Mouse (Mus musculus): Measurements from ENCODE around the gene Shc2.

The Shc2 gene

GRCm38 (mm10) chr10:79668076-79668475 is 30.4 kb upstream of the Shc2 start:
- no peak for DNase-seq (ENCODE audit: low read depth)

- no peak for DNase-seq (ENCODE audit: low read depth)
These were observed 28.8 kb upstream of the Shc2 start for GRCm38 (mm10) chr10:79666493-79666892.

- DNase-seq (ENCODE audit: low read depth): no peak
These were observed 27.3 kb upstream of the Shc2 start for GRCm38 (mm10) chr10:79665051-79665450.

DNA sequence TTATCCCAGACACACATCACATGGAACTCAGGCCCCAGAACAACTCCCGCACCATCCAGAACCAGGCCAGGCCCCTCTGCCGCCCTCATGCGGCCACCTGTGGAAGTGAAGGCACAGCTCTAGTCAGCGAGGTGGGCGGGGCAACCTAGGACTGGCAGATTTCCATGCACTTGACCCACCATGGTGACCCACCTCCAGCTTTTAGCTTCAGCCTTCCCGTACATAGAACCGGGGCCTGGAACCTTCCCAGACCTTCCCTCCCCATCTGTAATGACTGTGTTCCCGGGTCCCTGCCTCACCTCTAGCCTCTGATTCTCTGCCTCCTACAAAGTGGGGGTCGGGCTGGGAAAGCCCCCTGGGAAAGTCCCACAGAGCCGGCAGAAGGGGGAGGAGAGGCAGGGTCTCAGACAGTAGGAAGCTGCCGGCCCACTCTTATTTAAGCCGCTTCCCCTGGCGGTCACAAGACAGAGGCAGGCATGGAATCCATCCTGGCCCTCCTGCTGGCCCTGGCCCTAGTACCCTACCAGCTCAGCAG is 26.5 kb upstream of the Shc2 start, which contains the start of gene Madcam1:
Gene Madcam1, plus strand, starts transcription at position 429 of the 535 bp plus-strand sequence.
- DNase-seq (ENCODE audit: low read depth): peak; percentile 38

- DNase-seq (ENCODE audit: low read depth): no peak
These were observed 24.1 kb upstream of the Shc2 start for GRCm38 (mm10) chr10:79661861-79662260.

GRCm38 (mm10) chr10:79660298-79660697 is 22.6 kb upstream of the Shc2 start:
- DNase-seq (ENCODE audit: low read depth): no peak

GRCm38 (mm10) chr10:79658829-79659228 is 21.1 kb upstream of the Shc2 start:
- no peak for DNase-seq (ENCODE audit: low read depth)

GRCm38 (mm10) chr10:79654946-79655395 is 17.3 kb upstream of the Shc2 start:
- DNase-seq (ENCODE audit: low read depth): no peak

DNA sequence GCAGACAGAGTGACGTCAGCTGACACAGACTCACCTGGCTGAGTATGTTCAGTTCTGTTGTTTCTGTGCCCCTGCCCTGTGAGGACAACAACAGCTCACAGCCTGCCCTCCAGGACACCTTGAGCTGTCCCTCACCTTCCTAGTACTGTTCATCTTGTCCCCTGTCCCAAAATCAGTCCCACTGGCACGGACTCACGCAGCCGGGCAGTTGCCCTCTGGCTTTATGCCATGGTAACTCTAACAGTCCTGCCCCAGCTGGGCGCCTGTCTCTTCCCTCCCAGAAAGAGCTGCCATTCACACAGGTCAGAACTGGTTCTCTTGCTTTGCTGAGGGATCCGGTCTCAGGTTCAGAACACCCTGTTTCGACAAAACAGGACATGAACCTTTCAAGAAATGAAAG is 15.1 kb upstream of the Shc2 start:
- DNase-seq (ENCODE audit: low read depth): no peak

DNA sequence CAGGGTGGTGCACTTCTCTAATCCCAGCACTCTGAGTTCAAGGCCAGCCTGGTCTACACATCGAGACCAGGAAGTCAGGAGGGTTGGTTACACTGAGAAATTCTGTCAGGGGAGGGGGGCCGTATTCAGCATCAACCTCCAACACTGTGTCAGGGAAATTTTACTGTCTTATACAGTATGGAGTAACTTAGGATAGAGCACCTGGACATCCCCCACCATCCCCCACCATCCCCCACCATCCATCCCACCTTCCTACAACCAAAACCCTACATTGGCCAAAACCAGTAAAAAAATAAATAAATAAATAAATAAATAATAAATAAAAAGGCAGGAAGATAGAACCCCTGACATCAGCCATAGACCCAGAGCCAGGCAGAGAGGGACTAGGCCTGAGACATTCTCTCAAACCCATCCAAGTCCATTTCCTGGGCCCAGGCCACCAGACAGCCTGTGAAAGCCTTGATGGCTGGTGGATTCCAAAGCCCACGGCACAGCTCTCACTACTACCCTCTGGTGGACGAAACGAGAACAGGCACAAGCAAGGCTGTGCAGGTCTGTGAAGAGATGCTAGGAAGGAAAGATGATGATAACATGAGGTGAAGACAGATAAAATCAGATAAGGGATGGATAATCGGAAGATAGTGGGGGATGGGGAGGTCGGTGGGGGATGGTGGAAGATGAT is 11.5 kb upstream of the Shc2 start:
- DNase-seq (ENCODE audit: low read depth): peak; percentile 63

- no peak for DNase-seq (ENCODE audit: low read depth)
These were observed 8.0 kb upstream of the Shc2 start, which contains the start of gene Odf3l2 for GRCm38 (mm10) chr10:79645711-79646110. TSS of gene Odf3l2 (minus strand) at chr10:79645738.

DNA sequence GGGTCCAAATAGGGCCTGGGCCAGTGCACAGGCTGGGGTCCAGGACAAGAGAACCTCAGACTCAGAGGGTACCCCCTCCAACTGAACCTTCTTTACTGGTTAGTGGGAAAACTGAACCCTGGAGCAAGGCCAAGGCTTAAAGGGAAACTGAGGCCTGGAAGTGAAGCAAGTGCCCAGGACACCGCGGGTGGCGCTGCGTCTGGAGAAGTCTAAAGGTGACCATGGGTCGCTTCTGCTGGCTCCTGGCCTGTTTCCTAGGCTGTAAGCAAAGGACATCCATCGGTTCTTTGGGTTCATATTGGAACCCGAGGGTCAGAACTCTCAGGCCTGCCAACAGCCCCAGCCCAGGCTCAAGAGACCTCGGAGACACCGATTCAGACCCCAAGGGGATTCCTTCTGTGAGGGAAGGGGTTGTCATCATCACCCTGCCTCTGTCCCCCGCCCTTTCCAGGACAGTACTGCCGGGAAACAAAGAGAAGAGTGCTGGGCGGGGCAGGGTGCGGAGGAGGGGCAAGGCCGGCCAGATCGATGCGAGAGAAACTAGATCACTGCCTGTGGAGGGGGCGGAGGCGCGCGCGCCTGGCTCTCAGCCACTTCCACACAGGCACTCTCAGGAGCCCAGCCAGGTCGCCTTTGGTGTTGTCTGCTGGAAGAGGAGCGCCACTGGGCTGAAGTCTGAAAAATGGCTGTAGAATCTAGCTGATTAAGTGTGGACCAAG is 927 bp upstream of the Shc2 start:
- DNase-seq (ENCODE audit: low read depth): no peak

DNA sequence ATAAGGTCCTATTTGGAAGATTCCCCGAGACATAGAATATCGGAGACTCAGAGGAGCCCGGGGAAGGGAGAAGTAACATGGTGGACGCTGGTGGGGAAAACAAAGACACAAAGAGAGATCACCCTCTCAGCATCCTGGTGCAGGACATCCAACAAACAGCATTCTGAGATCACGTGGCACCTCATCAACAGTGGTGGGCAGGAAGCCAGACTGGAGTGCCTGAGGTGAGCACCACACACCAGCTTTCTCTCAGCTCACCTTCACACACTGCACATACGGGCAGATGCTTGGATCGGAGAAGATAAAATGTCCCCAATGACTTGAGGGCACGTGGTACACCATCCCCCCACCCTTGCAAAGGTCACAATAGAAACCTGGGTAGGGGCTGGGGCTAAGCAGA is 1.4 kb downstream of the Shc2 start:
- DNase-seq (ENCODE audit: low read depth): no peak

GRCm38 (mm10) chr10:79633006-79633777 is 4.5 kb downstream of the Shc2 start:
- DNase-seq (ENCODE audit: low read depth): no peak

GRCm38 (mm10) chr10:79631432-79631831 is 6.3 kb downstream of the Shc2 start:
- no peak for DNase-seq (ENCODE audit: low read depth)

DNA sequence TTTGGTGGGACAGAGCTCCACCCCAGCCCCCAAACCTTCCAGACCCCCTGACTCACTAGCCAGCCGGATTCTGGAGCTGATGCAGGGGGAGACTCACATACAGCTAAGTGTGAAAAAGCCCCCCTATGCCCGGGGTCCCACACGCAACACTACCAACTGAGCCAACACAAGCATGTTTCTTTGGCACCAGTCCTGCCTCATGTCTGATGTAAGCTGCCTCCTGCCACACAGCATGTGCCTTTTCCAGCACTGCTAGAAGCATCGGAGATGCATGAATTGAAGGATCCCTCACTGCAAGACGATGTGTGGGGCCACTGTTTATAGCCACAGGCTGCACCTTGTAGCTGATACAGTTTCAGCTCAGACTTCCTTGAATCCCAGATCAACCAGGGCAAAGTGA is 9.3 kb downstream of the Shc2 start:
- DNase-seq (ENCODE audit: low read depth): no peak

GRCm38 (mm10) chr10:79626156-79626555 is 11.6 kb downstream of the Shc2 start:
- DNase-seq (ENCODE audit: low read depth): no peak

DNA sequence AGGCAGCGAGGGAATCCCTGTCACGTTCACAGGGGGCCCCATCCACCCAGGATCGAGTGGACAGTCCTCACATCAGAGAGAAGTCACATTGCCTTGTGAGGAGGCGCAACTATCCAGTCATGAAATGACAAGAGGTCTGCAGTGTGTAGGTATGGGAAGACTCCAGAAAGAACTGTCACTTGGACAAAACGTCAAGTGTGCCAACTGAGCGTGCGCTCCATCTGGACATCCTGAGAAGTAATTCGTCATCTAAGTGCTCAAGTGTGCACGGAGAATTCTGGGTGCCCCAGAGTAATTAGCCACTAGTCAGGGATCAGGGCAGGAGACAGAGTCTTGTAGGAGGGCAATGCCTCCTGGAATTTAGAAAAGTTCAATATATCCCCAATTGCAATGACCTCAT is 12.3 kb downstream of the Shc2 start:
- no peak for DNase-seq (ENCODE audit: low read depth)

GRCm38 (mm10) chr10:79623950-79624349 is 13.8 kb downstream of the Shc2 start:
- DNase-seq (ENCODE audit: low read depth): no peak

GRCm38 (mm10) chr10:79616376-79616775 is 21.3 kb downstream of the Shc2 start:
- no peak for DNase-seq (ENCODE audit: low read depth)

DNA sequence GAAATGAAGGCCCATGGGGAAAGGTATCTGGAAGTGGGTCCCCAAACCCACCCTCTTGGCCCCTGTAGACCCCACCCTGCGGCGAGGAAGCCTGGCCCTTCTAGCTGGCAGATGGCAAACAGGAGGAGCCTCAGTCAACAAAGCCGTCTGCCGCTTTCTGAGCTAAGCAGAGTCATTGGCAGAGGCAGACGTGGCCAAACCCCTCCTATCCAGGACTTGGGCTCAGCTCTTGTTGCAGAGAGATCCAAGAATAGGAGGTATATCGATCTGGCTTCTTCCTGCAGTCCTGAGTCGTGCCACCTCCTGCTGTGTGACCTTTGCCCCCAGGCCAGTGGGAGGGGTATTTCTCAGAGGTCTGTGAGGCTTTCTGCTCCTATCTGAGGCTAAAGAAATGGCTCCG is 21.9 kb downstream of the Shc2 start:
- no peak for DNase-seq (ENCODE audit: low read depth)

GRCm38 (mm10) chr10:79614305-79614643 is 23.4 kb downstream of the Shc2 start:
- DNase-seq (ENCODE audit: low read depth): no peak

Data from c-Kit-positive CD71-negative TER-119-negative erythroid progenitor cells, embryonic 14.5 days (primary cell).